Mouse (Mus musculus) stomach, postnatal 0 days (tissue): Measurements from ENCODE around the gene Olfr1511.
"Not testable (repeated sequence)": the region's sequence is repeated elsewhere in the genome, so short reads cannot be mapped to it uniquely, and the experiment has no call there.

Experiments used
- CTCF ChIP-seq: IDR thresholded peaks from 2 replicates; pipeline ENCODE4 v1.5.1; 2016; ENCODE audit warnings: antibody characterized with exemption, low read depth, mild to moderate bottlenecking, moderate library complexity
- EP300 ChIP-seq: optimal IDR thresholded peaks from 2 replicates; pipeline ENCODE3; 2016; ENCODE audit warnings: antibody characterized with exemption

- TF ChIP-seq CTCF, EP300: not testable (repeated sequence)
Measured at GRCm38 (mm10) chr14:52410142-52410919, 13.2 kb upstream of the Olfr1511 start.
